Mouse (Mus musculus): ENCODE measurements around the gene Olfr972. TPM values are rescaled to one million over a fixed set of nuclear protein-coding genes. Genes with fewer than 3 reads are reported as not detected.

The Olfr972 gene
- polyA plus RNA-seq (2012; rRNA removed) = not detected in 2 replicates

GRCm38 (mm10) chr9:39866122-39866521 is at the start of gene Olfr972:
TSS of gene Olfr972 (plus strand) at chr9:39866422.

GRCm38 (mm10) chr9:39836576-39836975 is 29.6 kb upstream of the Olfr972 start, which contains the start of gene Olfr971:
TSS of gene Olfr971 (plus strand) at chr9:39836876.

GRCm38 (mm10) chr9:39907036-39907435 is 40.8 kb downstream of the Olfr972 start, which contains the start of gene Olfr229:
TSS of gene Olfr229 (plus strand) at chr9:39907336.

Other genes with a start within 250 kb of the Olfr972 start
- gene Olfr960, start 245.0 kb upstream of the Olfr972 start, polyA plus RNA-seq (2012; rRNA removed) = not detected in 2 replicates
- gene Olfr961, start 221.3 kb upstream of the Olfr972 start, polyA plus RNA-seq (2012; rRNA removed) = not detected in 2 replicates
- gene Olfr963, start 199.2 kb upstream of the Olfr972 start, polyA plus RNA-seq (2012; rRNA removed) = not detected in 2 replicates
- gene Olfr149, start 159.3 kb upstream of the Olfr972 start, polyA plus RNA-seq (2012; rRNA removed) = not detected in 2 replicates
- not detected in 2 replicates for gene Olfr965, start 155.1 kb upstream of the Olfr972 start, polyA plus RNA-seq (2012; rRNA removed)
- not detected in 2 replicates for gene Olfr150, start 135.4 kb upstream of the Olfr972 start, polyA plus RNA-seq (2012; rRNA removed)
- not detected in 2 replicates for gene Olfr967, start 120.2 kb upstream of the Olfr972 start, polyA plus RNA-seq (2012; rRNA removed)
- not detected in 2 replicates for gene Olfr968, start 83.2 kb upstream of the Olfr972 start, polyA plus RNA-seq (2012; rRNA removed)
- gene Olfr969, start 75.5 kb upstream of the Olfr972 start, polyA plus RNA-seq (2012; rRNA removed) = not detected in 2 replicates
- gene Olfr970, start 57.6 kb upstream of the Olfr972 start, polyA plus RNA-seq (2012; rRNA removed) = not detected in 2 replicates
- gene Olfr971, start 29.5 kb upstream of the Olfr972 start, polyA plus RNA-seq (2012; rRNA removed) = not detected in 2 replicates
- gene Olfr229, start 40.9 kb downstream of the Olfr972 start, polyA plus RNA-seq (2012; rRNA removed) = not detected in 2 replicates
- not detected in 2 replicates for gene Olfr974, start 71.1 kb downstream of the Olfr972 start, polyA plus RNA-seq (2012; rRNA removed)
- gene Olfr975, start 85.6 kb downstream of the Olfr972 start, polyA plus RNA-seq (2012; rRNA removed) = not detected in 2 replicates
- gene Olfr976, start 94.7 kb downstream of the Olfr972 start, polyA plus RNA-seq (2012; rRNA removed) = not detected in 2 replicates
- not detected in 2 replicates for gene Olfr978, start 125.7 kb downstream of the Olfr972 start, polyA plus RNA-seq (2012; rRNA removed)
- gene Olfr979, start 137.0 kb downstream of the Olfr972 start, polyA plus RNA-seq (2012; rRNA removed) = not detected in 2 replicates
- not detected in 2 replicates for gene Olfr980, start 143.2 kb downstream of the Olfr972 start, polyA plus RNA-seq (2012; rRNA removed)
- gene Olfr981, start 155.0 kb downstream of the Olfr972 start, polyA plus RNA-seq (2012; rRNA removed) = not detected in 2 replicates
- not detected in 2 replicates for gene Olfr982, start 207.4 kb downstream of the Olfr972 start, polyA plus RNA-seq (2012; rRNA removed)
- gene Olfr983, start 227.2 kb downstream of the Olfr972 start, polyA plus RNA-seq (2012; rRNA removed) = not detected in 2 replicates
- not detected in 2 replicates for gene Olfr984, start 247.8 kb downstream of the Olfr972 start, polyA plus RNA-seq (2012; rRNA removed)

All from colon, adult 2 months (tissue).